Mouse (Mus musculus): ENCODE measurements around the gene Pdha1. TPM values are rescaled to one million over a fixed set of nuclear protein-coding genes. Genes with fewer than 3 reads are reported as not detected.
A peak's percentile ranks its signal among the peaks of the same experiment; 100 is the strongest.

The Pdha1 gene
- polyA plus RNA-seq, 1 experiment, result 250 TPM

GRCm38 (mm10) chrX:160116658-160117057, 21.6 kb downstream of the Pdha1 start:
- DNase-seq, result peak; percentile 45
- WGBS, result 69% methylated on average over 3 of the region's 3 CpGs

GRCm38 (mm10) chrX:160116074-160116473, 22.1 kb downstream of the Pdha1 start:
- DNase-seq, result no peak
- H3K27ac ChIP-seq (ENCODE audit: insufficient read depth, low read depth, low read length), result no peak overlapping the region
- no peaks in the 10 kb centered on the region; the same call in 1 of the 2 replicates for H3K36me3 ChIP-seq (ENCODE audit: control insufficient read depth, insufficient read depth, low read length)
- TF ChIP-seq CTCF (conservative IDR thresholded peaks at IDR 0.05; ENCODE audit: insufficient read depth, insufficient read length, low read depth, low read length), result no peak
- TF ChIP-seq POLR2A (IDR thresholded peaks at IDR 0.05; ENCODE audit: low read depth, low read length), result no peak
- H3K4me3 ChIP-seq (ENCODE audit: insufficient read depth, low read depth, low read length), result no peak overlapping the region
- no peaks in the 10 kb centered on the region for H3K27me3 ChIP-seq (replicated peaks; ENCODE audit: control insufficient read depth, insufficient read depth, low read length)
- H3K4me1 ChIP-seq (ENCODE audit: control insufficient read depth, insufficient read depth, low read length), result no peaks in the 10 kb centered on the region

More at GRCm38 (mm10) chrX:160116658-160117057, 21.6 kb downstream of the Pdha1 start:
- TF ChIP-seq CTCF (conservative IDR thresholded peaks at IDR 0.05; ENCODE audit: insufficient read depth, insufficient read length, low read depth, low read length), result peak; percentile 76
- TF ChIP-seq POLR2A (IDR thresholded peaks at IDR 0.05; ENCODE audit: low read depth, low read length), result no peak
- H3K36me3 ChIP-seq (ENCODE audit: control insufficient read depth, insufficient read depth, low read length), result no peaks in the 10 kb centered on the region; the same call in 1 of the 2 replicates
- H3K4me1 ChIP-seq (ENCODE audit: control insufficient read depth, insufficient read depth, low read length), result no peaks in the 10 kb centered on the region
- no peak overlapping the region for H3K4me3 ChIP-seq (ENCODE audit: insufficient read depth, low read depth, low read length)
- no peak overlapping the region for H3K27ac ChIP-seq (ENCODE audit: insufficient read depth, low read depth, low read length)
- H3K27me3 ChIP-seq (replicated peaks; ENCODE audit: control insufficient read depth, insufficient read depth, low read length), result no peaks in the 10 kb centered on the region

- H3K27ac ChIP-seq (ENCODE audit: insufficient read depth, low read depth, low read length), result no peak overlapping the region
- H3K4me3 ChIP-seq (ENCODE audit: insufficient read depth, low read depth, low read length), result no peak overlapping the region
- no peak for DNase-seq
- H3K36me3 ChIP-seq (ENCODE audit: control insufficient read depth, insufficient read depth, low read length), result no peaks in the 10 kb centered on the region
- no peaks in the 10 kb centered on the region for H3K27me3 ChIP-seq (replicated peaks; ENCODE audit: control insufficient read depth, insufficient read depth, low read length)
- no peaks in the 10 kb centered on the region for H3K4me1 ChIP-seq (ENCODE audit: control insufficient read depth, insufficient read depth, low read length)
- 95% methylated on average over 1 of the region's 1 CpGs for WGBS
- no peak for TF ChIP-seq POLR2A (IDR thresholded peaks at IDR 0.05; ENCODE audit: low read depth, low read length)
- no peak for TF ChIP-seq CTCF (conservative IDR thresholded peaks at IDR 0.05; ENCODE audit: insufficient read depth, insufficient read length, low read depth, low read length)
These were observed 24.4 kb downstream of the Pdha1 start for GRCm38 (mm10) chrX:160113777-160114176.

- Histone ChIP-seq H3K27ac (ENCODE audit: insufficient read depth, low read depth, low read length) (no peak overlapping the region), H3K36me3 (ENCODE audit: control insufficient read depth, insufficient read depth, low read length) (no peaks in the 10 kb centered on the region), H3K27me3 (replicated peaks; ENCODE audit: control insufficient read depth, insufficient read depth, low read length) (no peaks in the 10 kb centered on the region), H3K4me3 (ENCODE audit: insufficient read depth, low read depth, low read length) (no peak overlapping the region), H3K4me1 (ENCODE audit: control insufficient read depth, insufficient read depth, low read length) (no peaks in the 10 kb centered on the region)
- no peak for TF ChIP-seq POLR2A (IDR thresholded peaks at IDR 0.05; ENCODE audit: low read depth, low read length)
- no peak for TF ChIP-seq CTCF (conservative IDR thresholded peaks at IDR 0.05; ENCODE audit: insufficient read depth, insufficient read length, low read depth, low read length)
- DNase-seq, result no peak
- 66% methylated on average over 4 of the region's 4 CpGs for WGBS
These were observed 30.4 kb downstream of the Pdha1 start for GRCm38 (mm10) chrX:160107817-160108216.

GRCm38 (mm10) chrX:160091973-160092372, 46.2 kb downstream of the Pdha1 start:
- Histone ChIP-seq H3K27me3 (replicated peaks; ENCODE audit: control insufficient read depth, insufficient read depth, low read length) (no peaks in the 10 kb centered on the region), H3K4me1 (ENCODE audit: control insufficient read depth, insufficient read depth, low read length) (no peaks in the 10 kb centered on the region), H3K4me3 (ENCODE audit: insufficient read depth, low read depth, low read length) (no peak overlapping the region), H3K27ac (ENCODE audit: insufficient read depth, low read depth, low read length) (no peak overlapping the region), H3K36me3 (ENCODE audit: control insufficient read depth, insufficient read depth, low read length) (no peaks in the 10 kb centered on the region)
- WGBS, result 82% methylated on average over 1 of the region's 1 CpGs
- no peak for DNase-seq
- TF ChIP-seq POLR2A (IDR thresholded peaks at IDR 0.05; ENCODE audit: low read depth, low read length) (no peak), CTCF (conservative IDR thresholded peaks at IDR 0.05; ENCODE audit: insufficient read depth, insufficient read length, low read depth, low read length) (no peak)

Other genes starting within 250 kb of the Pdha1 start
- gene Map3k15, start 150.0 kb downstream of the Pdha1 start, polyA plus RNA-seq (2012; rRNA removed), result 10.9 and 11.3 TPM in 2 replicates